Mouse (Mus musculus) small intestine, adult 2 months (tissue): ENCODE measurements around the gene Myo9b. TPM values are rescaled to one million over a fixed set of nuclear protein-coding genes. Genes with fewer than 3 reads are reported as not detected.

ENCODE experiments used
- H3K27ac ChIP-seq: fragments of 200-500 bp; 2 replicates; pipeline ENCODE4 v1.5.1; 2012; ENCODE audit warnings: low read depth, low read length, control low read depth, inconsistent platforms; ENCODE audit not compliant: insufficient read depth
- H3K27me3 ChIP-seq: fragments of 200-500 bp; 2 replicates; pipeline ENCODE4 v1.6.1; 2012; ENCODE audit warnings: mild to moderate bottlenecking, moderate library complexity, low read length, inconsistent platforms; ENCODE audit not compliant: control insufficient read depth, insufficient read depth
- H3K36me3 ChIP-seq: fragments of 200-500 bp; 2 replicates; pipeline ENCODE4 v1.6.1; 2012; ENCODE audit warnings: mild to moderate bottlenecking, low read length, control low read depth, inconsistent platforms; ENCODE audit not compliant: control insufficient read depth, insufficient read depth
- H3K4me1 ChIP-seq: fragments of 200-500 bp; 2 replicates; pipeline ENCODE4 v1.6.1; 2012; ENCODE audit warnings: low read length, inconsistent platforms, mixed read lengths; ENCODE audit not compliant: control insufficient read depth, insufficient read depth, insufficient read length
- H3K4me3 ChIP-seq: fragments of 200-500 bp; 2 replicates; pipeline ENCODE4 v1.5.1; 2012; ENCODE audit warnings: low read depth, mild to moderate bottlenecking, control low read depth, inconsistent platforms, low read length, moderate library complexity
- CTCF ChIP-seq: fragments of 200-500 bp; IDR thresholded peaks from 2 replicates; pipeline ENCODE4 v1.5.1; 2012; ENCODE audit warnings: low read depth, mild to moderate bottlenecking, control low read depth, inconsistent platforms, low read length, moderate library complexity, mixed read lengths; ENCODE audit not compliant: insufficient replicate concordance, insufficient read length; ENCODE audit errors: extremely low read depth
- POLR2A ChIP-seq: fragments of 200-500 bp; IDR thresholded peaks from 2 replicates; pipeline ENCODE4 v1.6.1; 2012; ENCODE audit warnings: low read depth, mild to moderate bottlenecking, control low read depth, inconsistent platforms, low read length, moderate library complexity
- WGBS: fragments of 180-500 bp; shearing (Covaris S2); methylation state at CpG from one replicate; pipeline ENCODE4 v1.1.7; 2018; 5-methylcytosine and 5-hydroxymethylcytosine counted together
- polyA plus RNA-seq: library from polyadenylated mRNA; depleted of rRNA; stranded (reverse); fragments of >200 nt; gene quantifications from 2 replicates; pipeline ENCODE4 v1.2.3, GENCODE M21; 2012; rRNA removed

Myo9b gene
- polyA plus RNA-seq, 1 experiment, result 28.1 TPM

- H3K4me3 ChIP-seq, result no peak overlapping the region
- no peak for TF ChIP-seq POLR2A
- no peak for TF ChIP-seq CTCF
- H3K27me3 ChIP-seq, result no peaks in the 10 kb centered on the region
- H3K4me1 ChIP-seq, result peaks cover 36% of the 10 kb centered on the region
- 86% methylated on average over 8 of the region's 8 CpGs for WGBS
- peaks cover 6% of the 10 kb centered on the region; the same call in 1 of the 2 replicates for H3K36me3 ChIP-seq
- 0 out of 2 replicates have a peak overlapping the region, but pooled peaks have one; percentile 49 for H3K27ac ChIP-seq
Observed at GRCm38 (mm10) chr8:71404011-71404410, 131.5 kb downstream of the Myo9b start.

- no peak overlapping the region for H3K4me3 ChIP-seq
- peaks cover 2% of the 10 kb centered on the region; the same call in 1 of the 2 replicates for H3K36me3 ChIP-seq
- TF ChIP-seq POLR2A, result no peak
- TF ChIP-seq CTCF, result no peak
- no peak overlapping the region for H3K27ac ChIP-seq
- H3K4me1 ChIP-seq, result peaks cover 36% of the 10 kb centered on the region
- H3K27me3 ChIP-seq, result no peaks in the 10 kb centered on the region
- 76% methylated on average over 9 of the region's 9 CpGs for WGBS
Observed at GRCm38 (mm10) chr8:71404951-71405351, 132.4 kb downstream of the Myo9b start.

GRCm38 (mm10) chr8:71405401-71406098 is 133.0 kb downstream of the Myo9b start, which contains the start of gene Ankle1:
Ankle1 (plus strand) TSS chr8:71406010.
- Histone ChIP-seq H3K4me3 (peak within 1 kb of the TSS; percentile 68), H3K27ac (no peak within 1 kb of the TSS), H3K36me3 (0 out of 2 replicates have a peak, but pooled peaks cover 2% of the 10 kb centered on the region), H3K4me1 (peaks cover 36% of the 10 kb centered on the region), H3K27me3 (no peaks in the 10 kb centered on the region)
- TF ChIP-seq POLR2A (peak; percentile 70; the same call in 1 of the 2 replicates), CTCF (peak; percentile 46; the same call in 1 of the 2 replicates)
- WGBS, result 9% methylated on average over 33 of the region's 33 CpGs

GRCm38 (mm10) chr8:71406099-71407015 is 133.8 kb downstream of the Myo9b start:
- WGBS, result under 1% methylated on average over 55 of the region's 55 CpGs
- no peak overlapping the region for H3K27ac ChIP-seq
- peak overlapping the region; percentile 68 for H3K4me3 ChIP-seq
- TF ChIP-seq POLR2A (no peak), CTCF (peak; percentile 68)
- H3K36me3 ChIP-seq, result 0 out of 2 replicates have a peak, but pooled peaks cover 2% of the 10 kb centered on the region
- peaks cover 37% of the 10 kb centered on the region for H3K4me1 ChIP-seq
- no peaks in the 10 kb centered on the region for H3K27me3 ChIP-seq

DNA sequence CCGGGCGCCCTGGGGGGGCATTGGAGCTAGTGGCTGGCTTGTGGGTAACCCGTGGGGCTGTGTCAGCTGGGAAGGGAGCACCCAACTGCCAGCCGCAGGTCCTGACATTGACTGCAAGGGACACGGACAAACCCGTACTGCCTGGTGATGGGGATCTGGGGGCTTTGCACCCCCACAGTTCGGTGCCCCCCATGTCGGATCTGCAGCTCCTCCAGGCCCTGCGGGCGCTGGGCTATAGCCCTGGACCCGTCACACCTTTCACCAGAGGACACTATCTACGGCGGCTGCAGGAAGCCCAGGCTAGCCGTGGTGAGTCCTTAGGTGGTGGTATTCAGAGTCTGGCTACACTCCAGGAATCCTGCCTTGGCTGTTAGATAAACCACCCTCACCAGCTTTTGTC is 134.9 kb downstream of the Myo9b start:
- WGBS, result 92% methylated on average over 14 of the region's 14 CpGs

GRCm38 (mm10) chr8:71408231-71408630 is 135.7 kb downstream of the Myo9b start:
- WGBS, result 90% methylated on average over 4 of the region's 4 CpGs
- Histone ChIP-seq H3K27ac (no peak overlapping the region), H3K4me3 (no peak overlapping the region), H3K4me1 (peaks cover 32% of the 10 kb centered on the region), H3K36me3 (0 out of 2 replicates have a peak, but pooled peaks cover 2% of the 10 kb centered on the region), H3K27me3 (no peaks in the 10 kb centered on the region)
- TF ChIP-seq CTCF (no peak), POLR2A (no peak)

More for the DNA sequence above, 134.9 kb downstream of the Myo9b start:
- no peak overlapping the region for H3K27ac ChIP-seq
- H3K36me3 ChIP-seq, result 0 out of 2 replicates have a peak, but pooled peaks cover 2% of the 10 kb centered on the region
- TF ChIP-seq CTCF (no peak), POLR2A (no peak)
- peaks cover 40% of the 10 kb centered on the region for H3K4me1 ChIP-seq
- H3K27me3 ChIP-seq, result no peaks in the 10 kb centered on the region
- no peak overlapping the region for H3K4me3 ChIP-seq

Other genes starting within 250 kb of the Myo9b start
- gene Haus8, start 220 bp downstream of the Myo9b start, polyA plus RNA-seq, result 2.8 and 4.8 TPM in 2 replicates
- 63.7 and 101 TPM in 2 replicates for gene Use1, start 94.1 kb downstream of the Myo9b start, polyA plus RNA-seq
- 19.7 and 70.3 TPM in 2 replicates for gene Ocel1, start 98.6 kb downstream of the Myo9b start, polyA plus RNA-seq
- gene Nr2f6, start 109.2 kb downstream of the Myo9b start, polyA plus RNA-seq, result 233 and 448 TPM in 2 replicates
- gene Ushbp1, start 123.1 kb downstream of the Myo9b start, polyA plus RNA-seq, result 5.8 and 7.8 TPM in 2 replicates
- 64.5 and 119 TPM in 2 replicates for gene Babam1, start 124.1 kb downstream of the Myo9b start, polyA plus RNA-seq
- 12.6 and 13.8 TPM in 2 replicates for gene Ankle1, start 133.3 kb downstream of the Myo9b start, polyA plus RNA-seq
- 17.4 and 26.5 TPM in 2 replicates for gene Abhd8, start 190.9 kb downstream of the Myo9b start, polyA plus RNA-seq
- 170 and 172 TPM in 2 replicates for gene Mrpl34, start 192.2 kb downstream of the Myo9b start, polyA plus RNA-seq
- 46.3 and 85.3 TPM in 2 replicates for gene Dda1, start 196.5 kb downstream of the Myo9b start, polyA plus RNA-seq
- 9.0 and 19.8 TPM in 2 replicates for gene Ano8, start 213.2 kb downstream of the Myo9b start, polyA plus RNA-seq
- 18.6 and 25.8 TPM in 2 replicates for gene Gtpbp3, start 215.4 kb downstream of the Myo9b start, polyA plus RNA-seq
- 182 and 329 TPM in 2 replicates for gene Plvap, start 239.0 kb downstream of the Myo9b start, polyA plus RNA-seq